Mouse (Mus musculus) embryonic facial prominence, embryonic 10.5 days (tissue): ENCODE data around the gene Sectm1a. TPM values are rescaled to one million over a fixed set of nuclear protein-coding genes. Genes with fewer than 3 reads are reported as not detected.

Source experiments
- DNase-seq: peaks from one replicate; pipeline ENCODE4 v3.0.0-alpha.2; 2017; ENCODE audit warnings: low spot score
- H3K27ac ChIP-seq: fragments of 300-500 bp; sonication (generic); replicated peaks from 2 replicates; pipeline ENCODE4 v1.5.1; 2016; ENCODE audit warnings: mild to moderate bottlenecking
- H3K27me3 ChIP-seq: fragments of 300-500 bp; sonication (generic); replicated peaks from 2 replicates; pipeline ENCODE4 v1.6.1; 2016; ENCODE audit warnings: low read depth, mild to moderate bottlenecking; ENCODE audit not compliant: poor library complexity, severe bottlenecking
- H3K36me3 ChIP-seq: fragments of 300-500 bp; sonication (generic); replicated peaks from 2 replicates; pipeline ENCODE4 v1.6.1; 2016; ENCODE audit warnings: mild to moderate bottlenecking, moderate library complexity
- H3K4me1 ChIP-seq: fragments of 300-500 bp; sonication (generic); 2 replicates; pipeline ENCODE4 v1.6.1; 2016
- H3K4me3 ChIP-seq: fragments of 300-500 bp; sonication (generic); 2 replicates; pipeline ENCODE4 v1.5.1; 2016; ENCODE audit warnings: mild to moderate bottlenecking, moderate library complexity
- H3K9me3 ChIP-seq: fragments of 300-500 bp; sonication (generic); 2 replicates; pipeline ENCODE4 v1.6.1; 2016; ENCODE audit warnings: mild to moderate bottlenecking
- WGBS: fragments of 180-500 bp; shearing (Covaris S2); methylation state at CpG from one replicate; pipeline ENCODE4 v1.1.7; 2016; 5-methylcytosine and 5-hydroxymethylcytosine counted together
- polyA plus RNA-seq: library from polyadenylated mRNA; unstranded; fragments of >200 nt; fragmentation: Nextera tagmentation; extraction: Ambion mirVana; gene quantifications from 2 replicates; pipeline ENCODE4 v1.2.1, GENCODE M21; 2016

Gene Sectm1a
- not detected in 2 replicates for polyA plus RNA-seq

- Histone ChIP-seq H3K4me3 (no peak within 1 kb of the TSS), H3K27me3 (no peaks in the 10 kb centered on the region), H3K4me1 (no peaks in the 10 kb centered on the region), H3K27ac (no peak within 1 kb of the TSS), H3K36me3 (no peaks in the 10 kb centered on the region), H3K9me3 (no peaks in the 10 kb centered on the region)
- WGBS, result 70% methylated on average over 3 of the region's 3 CpGs
- DNase-seq, result no peak
These were observed at the start of gene Sectm1a for GRCm38 (mm10) chr11:121081120-121081519. Gene Sectm1a, minus strand, starts transcription at chr11:121081220.

- H3K27ac ChIP-seq, result no peak overlapping the region
- no peak for DNase-seq
- no peaks in the 10 kb centered on the region for H3K9me3 ChIP-seq
- no peak overlapping the region for H3K4me3 ChIP-seq
- no peaks in the 10 kb centered on the region for H3K27me3 ChIP-seq
- no peaks in the 10 kb centered on the region for H3K4me1 ChIP-seq
- WGBS, result 72% methylated on average over 1 of the region's 1 CpGs
- no peaks in the 10 kb centered on the region for H3K36me3 ChIP-seq
These were observed 48.6 kb upstream of the Sectm1a start for GRCm38 (mm10) chr11:121129616-121130015.

- DNase-seq, result no peak
- Histone ChIP-seq H3K4me3 (no peak overlapping the region), H3K27me3 (no peaks in the 10 kb centered on the region), H3K36me3 (no peaks in the 10 kb centered on the region), H3K27ac (no peak overlapping the region), H3K9me3 (no peaks in the 10 kb centered on the region), H3K4me1 (no peaks in the 10 kb centered on the region)
- WGBS, result 87% methylated on average over 3 of the region's 3 CpGs
These were observed 46.4 kb upstream of the Sectm1a start for GRCm38 (mm10) chr11:121127441-121127840.

- 82% methylated on average over 1 of the region's 1 CpGs for WGBS
- DNase-seq, result no peak
- H3K4me1 ChIP-seq, result no peaks in the 10 kb centered on the region
- no peaks in the 10 kb centered on the region for H3K9me3 ChIP-seq
- no peak overlapping the region for H3K4me3 ChIP-seq
- H3K27ac ChIP-seq, result no peak overlapping the region
- H3K27me3 ChIP-seq, result no peaks in the 10 kb centered on the region
- no peaks in the 10 kb centered on the region for H3K36me3 ChIP-seq
These were observed 45.4 kb upstream of the Sectm1a start for GRCm38 (mm10) chr11:121126395-121126794.

- Histone ChIP-seq H3K27ac (no peak overlapping the region), H3K9me3 (no peaks in the 10 kb centered on the region), H3K27me3 (no peaks in the 10 kb centered on the region), H3K36me3 (no peaks in the 10 kb centered on the region), H3K4me3 (no peak overlapping the region), H3K4me1 (no peaks in the 10 kb centered on the region)
- 86% methylated on average over 3 of the region's 3 CpGs for WGBS
- no peak for DNase-seq
These were observed 44.6 kb upstream of the Sectm1a start for GRCm38 (mm10) chr11:121125522-121126172.

- Histone ChIP-seq H3K9me3 (no peaks in the 10 kb centered on the region), H3K4me1 (no peaks in the 10 kb centered on the region), H3K36me3 (no peaks in the 10 kb centered on the region), H3K27me3 (no peaks in the 10 kb centered on the region), H3K27ac (no peak overlapping the region), H3K4me3 (no peak overlapping the region)
- no peak for DNase-seq
- WGBS, result 89% methylated on average over 4 of the region's 4 CpGs
These were observed 42.4 kb upstream of the Sectm1a start for GRCm38 (mm10) chr11:121123438-121123837.

GRCm38 (mm10) chr11:121122024-121122670 is 41.1 kb upstream of the Sectm1a start:
- no peaks in the 10 kb centered on the region for H3K27me3 ChIP-seq
- H3K4me1 ChIP-seq, result no peaks in the 10 kb centered on the region; the same call in 1 of the 2 replicates
- H3K9me3 ChIP-seq, result no peaks in the 10 kb centered on the region
- no peaks in the 10 kb centered on the region for H3K36me3 ChIP-seq
- WGBS, result 83% methylated on average over 2 of the region's 2 CpGs
- no peak overlapping the region for H3K4me3 ChIP-seq
- no peak for DNase-seq
- no peak overlapping the region for H3K27ac ChIP-seq

- Histone ChIP-seq H3K4me1 (no peaks in the 10 kb centered on the region; the same call in 1 of the 2 replicates), H3K27me3 (no peaks in the 10 kb centered on the region), H3K27ac (no peak overlapping the region), H3K9me3 (no peaks in the 10 kb centered on the region), H3K36me3 (no peaks in the 10 kb centered on the region), H3K4me3 (no peak overlapping the region)
- no peak for DNase-seq
- 85% methylated on average over 3 of the region's 3 CpGs for WGBS
These were observed 40.1 kb upstream of the Sectm1a start for GRCm38 (mm10) chr11:121121151-121121550.

- Histone ChIP-seq H3K36me3 (no peaks in the 10 kb centered on the region), H3K27me3 (no peaks in the 10 kb centered on the region), H3K27ac (no peak within 1 kb of the TSS; the same call in 1 of the 2 replicates), H3K9me3 (no peaks in the 10 kb centered on the region), H3K4me1 (no peaks in the 10 kb centered on the region; the same call in 1 of the 2 replicates), H3K4me3 (no peak within 1 kb of the TSS)
- 72% methylated on average over 3 of the region's 3 CpGs for WGBS
- no peak for DNase-seq
These were observed 37.6 kb upstream of the Sectm1a start, which contains the start of gene Tex19.2 for GRCm38 (mm10) chr11:121118577-121118976. Gene Tex19.2, minus strand, starts transcription at chr11:121118677.

- Histone ChIP-seq H3K4me1 (no peaks in the 10 kb centered on the region; the same call in 1 of the 2 replicates), H3K27me3 (no peaks in the 10 kb centered on the region), H3K27ac (no peak overlapping the region), H3K9me3 (no peaks in the 10 kb centered on the region), H3K36me3 (no peaks in the 10 kb centered on the region), H3K4me3 (no peak overlapping the region)
- 92% methylated on average over 18 of the region's 18 CpGs for WGBS
- no peak for DNase-seq
These were observed 37.1 kb upstream of the Sectm1a start for GRCm38 (mm10) chr11:121118106-121118505.

- H3K9me3 ChIP-seq, result no peaks in the 10 kb centered on the region
- H3K36me3 ChIP-seq, result no peaks in the 10 kb centered on the region
- no peak overlapping the region for H3K27ac ChIP-seq
- no peaks in the 10 kb centered on the region for H3K27me3 ChIP-seq
- peaks cover 8% of the 10 kb centered on the region; the same call in 1 of the 2 replicates for H3K4me1 ChIP-seq
- WGBS, result 86% methylated on average over 5 of the region's 5 CpGs
- no peak for DNase-seq
- H3K4me3 ChIP-seq, result no peak overlapping the region
These were observed 31.2 kb upstream of the Sectm1a start for GRCm38 (mm10) chr11:121112091-121112775.

GRCm38 (mm10) chr11:121111601-121112000 is 30.6 kb upstream of the Sectm1a start:
- no peak overlapping the region for H3K27ac ChIP-seq
- peaks cover 8% of the 10 kb centered on the region; the same call in 1 of the 2 replicates for H3K4me1 ChIP-seq
- H3K36me3 ChIP-seq, result no peaks in the 10 kb centered on the region
- WGBS, result 77% methylated on average over 1 of the region's 1 CpGs
- H3K9me3 ChIP-seq, result no peaks in the 10 kb centered on the region
- no peaks in the 10 kb centered on the region for H3K27me3 ChIP-seq
- no peak overlapping the region for H3K4me3 ChIP-seq
- no peak for DNase-seq
